Mouse (Mus musculus) liver, embryonic 15.5 days (tissue): ENCODE measurements around the gene Otos. TPM values are rescaled to one million over a fixed set of nuclear protein-coding genes. Genes with fewer than 3 reads are reported as not detected.

Source experiments
- ATAC-seq: fragments of 200-750 bp; cut with Nextera tagmentation; 2 replicates; pipeline ENCODE4 v1.8.0; 2017; ENCODE audit warnings: moderate number of reproducible peaks, mild to moderate bottlenecking, moderate library complexity; ENCODE audit not compliant: insufficient read depth
- H3K27ac ChIP-seq: fragments of 300-500 bp; sonication (generic); replicated peaks from 2 replicates; pipeline ENCODE4 v1.5.1; 2015; ENCODE audit warnings: mild to moderate bottlenecking, inconsistent platforms
- H3K27me3 ChIP-seq: fragments of 300-500 bp; sonication (generic); 2 replicates; pipeline ENCODE4 v1.6.1; 2015; ENCODE audit warnings: mild to moderate bottlenecking, inconsistent platforms
- H3K36me3 ChIP-seq: fragments of 300-500 bp; sonication (generic); replicated peaks from 2 replicates; pipeline ENCODE4 v1.6.1; 2015; ENCODE audit warnings: moderate library complexity, mild to moderate bottlenecking, inconsistent platforms
- H3K4me1 ChIP-seq: fragments of 300-500 bp; sonication (generic); replicated peaks from 2 replicates; pipeline ENCODE4 v1.6.1; 2015; ENCODE audit warnings: inconsistent platforms
- H3K4me2 ChIP-seq: fragments of 300-500 bp; sonication (generic); 2 replicates; pipeline ENCODE4 v1.6.1; 2015; ENCODE audit warnings: moderate library complexity, mild to moderate bottlenecking, inconsistent platforms
- H3K4me3 ChIP-seq: fragments of 300-500 bp; sonication (generic); replicated peaks from 2 replicates; pipeline ENCODE4 v1.5.1; 2015; ENCODE audit warnings: mild to moderate bottlenecking, inconsistent platforms
- H3K9ac ChIP-seq: fragments of 300-500 bp; sonication (generic); 2 replicates; pipeline ENCODE4 v1.6.1; 2015; ENCODE audit warnings: moderate library complexity, mild to moderate bottlenecking, inconsistent platforms
- H3K9me3 ChIP-seq: fragments of 300-500 bp; sonication (generic); replicated peaks from 2 replicates; pipeline ENCODE4 v1.6.1; 2016; ENCODE audit warnings: inconsistent platforms
- WGBS: fragments of 180-500 bp; shearing (Covaris S2); methylation state at CpG from one replicate; pipeline ENCODE4 v1.1.7; 2015; ENCODE audit warnings: mixed read lengths; ENCODE audit not compliant: insufficient replicate concordance; 5-methylcytosine and 5-hydroxymethylcytosine counted together
- polyA plus RNA-seq: library from polyadenylated mRNA; unstranded; fragments of >200 nt; fragmentation: Nextera tagmentation; extraction: Ambion mirVana; gene quantifications from 2 replicates; pipeline ENCODE4 v1.2.1, GENCODE M21; 2015

Otos gene
- polyA plus RNA-seq, 1 experiment from 2014 or later: 0.09 TPM

DNA sequence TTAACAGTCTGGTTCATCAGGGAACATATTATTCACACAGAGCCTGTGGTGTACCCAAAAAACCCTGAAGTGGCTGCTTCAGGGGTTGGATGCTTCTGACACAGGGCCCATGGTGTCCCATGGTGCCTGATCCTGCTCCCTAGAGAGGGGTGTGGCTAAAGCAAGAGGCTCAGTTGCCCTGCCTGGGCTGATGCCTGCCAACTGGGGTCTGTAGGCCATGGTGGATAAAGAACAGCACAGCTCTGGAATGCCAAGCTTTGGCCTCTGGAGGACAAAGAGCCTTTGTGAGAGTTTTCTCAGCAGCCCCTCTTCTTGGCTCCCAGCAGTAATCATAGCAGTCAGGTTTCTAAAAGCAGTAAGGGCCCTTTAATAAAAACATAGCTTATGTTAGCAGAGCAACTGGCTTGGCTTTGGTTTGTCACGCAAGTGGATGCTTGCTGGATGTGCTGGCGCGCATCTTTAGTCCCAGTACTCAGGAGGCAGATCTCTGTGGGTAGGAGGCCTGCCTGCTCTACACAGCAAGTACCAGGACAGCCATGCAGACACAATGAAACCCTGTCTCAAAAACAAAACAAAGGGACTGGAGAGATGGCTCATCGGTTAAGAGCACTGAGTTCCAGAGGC is 13.6 kb downstream of the Otos start:
- Histone ChIP-seq H3K36me3 (peaks cover 35% of the 10 kb centered on the region), H3K27ac (no peak overlapping the region), H3K27me3 (no peaks in the 10 kb centered on the region), H3K4me2 (no peak overlapping the region), H3K4me1 (peaks cover 6% of the 10 kb centered on the region), H3K4me3 (no peak overlapping the region), H3K9ac (no peak overlapping the region), H3K9me3 (no peaks in the 10 kb centered on the region)
- 78% methylated on average over 4 of the region's 4 CpGs for WGBS
- no peak for ATAC-seq

DNA sequence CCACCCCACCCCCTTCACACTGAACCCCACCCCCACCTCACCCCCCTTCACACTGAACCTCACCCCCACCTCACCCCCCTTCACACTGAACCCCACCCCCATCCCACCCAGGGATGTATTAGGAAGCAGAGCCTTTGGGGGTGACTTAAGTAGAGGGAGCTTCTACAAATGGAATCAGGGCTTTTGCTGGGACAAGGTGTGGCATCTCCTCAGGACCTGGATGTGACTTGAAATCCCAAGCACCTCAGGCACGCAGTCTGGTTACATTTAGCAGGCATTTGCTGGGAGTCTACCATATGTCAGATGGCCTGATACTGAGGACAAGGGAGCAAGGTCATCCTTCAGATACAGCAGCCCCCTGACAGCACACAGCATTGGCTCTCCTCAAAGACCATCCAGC is 14.1 kb downstream of the Otos start:
- Histone ChIP-seq H3K4me1 (0 out of 2 replicates have a peak, but pooled peaks cover 3% of the 10 kb centered on the region), H3K9ac (no peak overlapping the region), H3K27ac (no peak overlapping the region), H3K4me3 (no peak overlapping the region), H3K4me2 (no peak overlapping the region), H3K9me3 (no peaks in the 10 kb centered on the region), H3K27me3 (no peaks in the 10 kb centered on the region), H3K36me3 (peaks cover 35% of the 10 kb centered on the region)
- WGBS: 53% methylated on average over 1 of the region's 1 CpGs
- no peak for ATAC-seq

DNA sequence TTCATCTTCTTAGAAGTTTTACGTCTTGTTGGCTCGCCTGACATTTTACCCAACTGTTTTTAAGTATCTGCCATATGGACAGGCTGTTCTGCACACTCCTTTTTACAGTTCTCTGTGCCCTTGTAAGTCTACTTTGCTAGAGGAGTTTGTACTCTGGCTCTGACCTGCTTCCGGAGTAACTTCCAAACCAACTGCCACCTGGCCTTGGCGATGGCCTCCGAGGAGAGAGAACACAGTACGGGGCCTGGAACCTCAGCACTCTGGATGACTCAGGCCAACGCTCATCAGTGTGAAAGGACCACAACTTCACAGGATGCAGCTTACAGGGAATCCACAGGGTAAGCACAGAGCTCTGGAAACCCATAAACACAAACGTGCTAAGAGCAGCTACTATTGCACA is 14.9 kb downstream of the Otos start:
- H3K36me3 ChIP-seq: peaks cover 30% of the 10 kb centered on the region
- H3K4me2 ChIP-seq: no peak overlapping the region
- WGBS: 68% methylated on average over 8 of the region's 8 CpGs
- no peaks in the 10 kb centered on the region for H3K4me1 ChIP-seq
- no peak overlapping the region for H3K4me3 ChIP-seq
- H3K27ac ChIP-seq: no peak overlapping the region
- no peaks in the 10 kb centered on the region for H3K27me3 ChIP-seq
- ATAC-seq: no peak
- H3K9ac ChIP-seq: no peak overlapping the region
- no peaks in the 10 kb centered on the region for H3K9me3 ChIP-seq

DNA sequence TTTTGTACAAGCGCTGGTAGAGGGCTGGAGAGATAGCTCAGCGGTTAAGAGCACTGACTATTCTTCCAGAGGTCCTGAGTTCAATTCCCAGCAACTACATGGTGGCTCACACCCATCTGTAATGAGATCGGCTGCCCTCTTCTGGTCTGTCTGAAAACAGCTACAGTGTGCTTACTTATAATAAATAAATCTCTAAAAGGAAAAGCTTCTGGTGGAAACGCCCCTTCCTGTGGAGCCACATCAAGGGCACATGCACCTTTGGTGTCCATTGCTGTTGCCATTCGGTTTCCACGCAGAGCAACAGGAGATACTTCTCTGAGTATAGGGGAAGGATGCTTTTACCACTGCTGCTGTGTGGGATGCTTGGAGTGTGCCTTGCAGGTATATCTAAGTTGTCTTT is 15.7 kb downstream of the Otos start:
- 54% methylated on average over 6 of the region's 6 CpGs for WGBS
- Histone ChIP-seq H3K4me1 (no peaks in the 10 kb centered on the region), H3K27me3 (no peaks in the 10 kb centered on the region), H3K9me3 (no peaks in the 10 kb centered on the region), H3K4me3 (no peak overlapping the region), H3K27ac (no peak overlapping the region), H3K4me2 (no peak overlapping the region), H3K9ac (no peak overlapping the region), H3K36me3 (peaks cover 23% of the 10 kb centered on the region)
- ATAC-seq: no peak

DNA sequence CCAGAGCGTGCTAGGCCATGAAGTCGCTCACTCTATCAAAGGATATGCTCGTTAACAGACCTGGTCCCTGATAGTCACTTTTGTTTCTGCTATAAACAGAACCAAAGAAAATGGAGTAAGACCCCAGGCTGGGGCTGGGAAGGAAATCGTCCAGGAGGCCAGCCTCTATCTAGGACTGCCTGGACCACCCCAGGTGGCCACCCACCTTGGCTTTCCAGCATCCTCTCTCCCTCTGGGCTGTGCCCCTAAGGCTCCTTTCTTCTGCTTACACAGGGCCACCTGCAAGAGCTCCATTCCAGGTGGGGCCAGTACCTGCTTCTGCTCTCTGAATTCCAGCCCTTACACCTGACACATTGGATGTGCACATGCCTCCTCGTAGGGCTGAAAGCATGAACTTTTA is 16.4 kb downstream of the Otos start:
- Histone ChIP-seq H3K27me3 (no peaks in the 10 kb centered on the region), H3K4me3 (no peak overlapping the region), H3K4me2 (no peak overlapping the region), H3K36me3 (peaks cover 15% of the 10 kb centered on the region), H3K4me1 (no peaks in the 10 kb centered on the region), H3K27ac (no peak overlapping the region), H3K9me3 (no peaks in the 10 kb centered on the region), H3K9ac (no peak overlapping the region)
- 56% methylated on average over 5 of the region's 5 CpGs for WGBS
- no peak for ATAC-seq

DNA sequence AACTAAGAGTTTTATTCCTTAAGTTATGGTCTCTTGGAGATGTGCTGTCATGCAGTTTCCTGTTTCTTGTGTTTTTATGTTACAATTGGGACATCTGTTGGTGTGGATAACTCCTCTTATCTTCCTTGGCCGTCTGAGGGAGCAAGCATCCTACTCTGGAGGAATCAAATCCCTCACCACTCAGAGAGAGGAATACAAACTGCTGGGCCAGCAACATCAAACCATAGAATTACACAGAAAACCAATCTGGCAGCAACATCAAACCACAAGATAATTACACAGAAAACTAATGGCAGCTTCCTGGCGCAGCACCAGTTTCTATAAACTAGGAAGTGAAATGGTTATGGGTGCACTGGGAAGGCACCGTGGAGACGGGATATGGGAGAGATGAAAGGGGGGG is 20.4 kb downstream of the Otos start:
- H3K36me3 ChIP-seq: no peaks in the 10 kb centered on the region
- H3K27ac ChIP-seq: no peak overlapping the region
- H3K4me1 ChIP-seq: no peaks in the 10 kb centered on the region
- no peak overlapping the region for H3K9ac ChIP-seq
- no peaks in the 10 kb centered on the region for H3K27me3 ChIP-seq
- H3K4me3 ChIP-seq: no peak overlapping the region
- H3K4me2 ChIP-seq: no peak overlapping the region
- no peak for ATAC-seq
- 29% methylated on average over 4 of the region's 4 CpGs for WGBS
- H3K9me3 ChIP-seq: no peaks in the 10 kb centered on the region

DNA sequence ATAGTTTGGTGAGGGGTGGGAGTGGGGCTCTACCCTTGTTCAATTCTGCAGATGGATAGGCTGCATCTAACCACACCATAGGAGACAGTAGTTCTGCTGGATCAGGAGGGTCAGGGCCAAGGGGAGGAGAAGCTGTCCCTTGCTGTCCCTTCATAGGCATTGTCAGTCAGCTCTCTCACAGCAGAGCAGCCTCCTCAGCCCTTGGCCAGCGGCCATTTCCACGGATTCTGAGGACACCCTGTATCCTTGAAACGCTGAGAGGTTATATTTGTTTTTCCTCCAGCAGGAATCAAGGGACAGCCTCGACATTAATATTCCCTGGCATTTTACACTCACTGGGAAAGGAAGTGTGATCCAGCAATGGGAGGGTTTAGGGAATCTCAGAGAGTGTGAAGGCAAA is 30.3 kb downstream of the Otos start:
- no peak overlapping the region for H3K27ac ChIP-seq
- no peaks in the 10 kb centered on the region for H3K4me1 ChIP-seq
- no peak overlapping the region for H3K4me2 ChIP-seq
- H3K9me3 ChIP-seq: no peaks in the 10 kb centered on the region
- no peaks in the 10 kb centered on the region for H3K27me3 ChIP-seq
- H3K9ac ChIP-seq: no peak overlapping the region
- WGBS: 36% methylated on average over 4 of the region's 4 CpGs
- H3K4me3 ChIP-seq: no peak overlapping the region
- H3K36me3 ChIP-seq: no peaks in the 10 kb centered on the region
- no peak for ATAC-seq

DNA sequence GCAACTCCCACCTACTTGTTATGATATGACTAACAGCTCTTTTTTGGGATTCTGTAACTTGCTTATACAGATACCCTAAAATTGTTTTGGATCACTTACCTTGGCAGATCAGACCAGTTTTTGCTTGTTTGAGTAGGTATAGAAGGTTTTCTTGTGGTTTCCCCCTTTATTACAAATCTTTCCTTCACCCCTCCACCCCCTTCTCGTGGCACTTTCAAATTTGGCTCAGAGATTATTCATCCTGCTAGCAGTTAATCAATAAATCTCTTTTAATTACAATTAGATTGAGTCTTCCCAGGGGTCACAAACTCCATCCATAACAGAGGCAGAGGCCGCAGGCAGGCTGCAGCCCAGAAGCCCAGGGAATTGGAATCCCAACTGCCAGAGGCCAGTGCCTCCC is 31.2 kb downstream of the Otos start, which contains the start of gene Olfr12:
Gene Olfr12, plus strand, starts transcription at position 301 of the 400 bp plus-strand sequence.
- Histone ChIP-seq H3K36me3 (no peaks in the 10 kb centered on the region), H3K4me2 (no peak within 1 kb of the TSS), H3K9ac (no peak within 1 kb of the TSS), H3K27me3 (no peaks in the 10 kb centered on the region), H3K4me1 (no peaks in the 10 kb centered on the region), H3K4me3 (no peak within 1 kb of the TSS), H3K9me3 (no peaks in the 10 kb centered on the region), H3K27ac (no peak within 1 kb of the TSS)
- 37% methylated on average over 2 of the region's 2 CpGs for WGBS
- no peak for ATAC-seq

DNA sequence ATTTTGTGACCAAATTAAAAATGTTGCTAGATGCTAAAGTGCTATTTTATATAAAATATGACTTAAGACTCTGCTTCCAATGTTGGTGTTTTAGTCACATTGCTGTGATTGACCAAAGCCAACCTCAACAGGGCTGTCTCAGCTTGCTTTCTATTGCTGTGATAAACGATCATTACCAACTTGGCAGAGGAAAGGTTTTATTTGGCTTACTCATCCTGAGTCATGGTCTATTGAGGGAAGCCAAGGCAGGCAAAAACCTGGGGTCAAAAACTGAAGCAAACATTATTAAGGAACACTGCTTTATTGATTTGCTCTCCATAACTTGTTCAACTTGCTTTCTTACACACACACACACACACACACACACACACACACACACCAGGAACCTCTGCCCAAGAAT is 32.6 kb downstream of the Otos start:
- H3K36me3 ChIP-seq: no peaks in the 10 kb centered on the region
- no peak overlapping the region for H3K9ac ChIP-seq
- H3K9me3 ChIP-seq: no peaks in the 10 kb centered on the region
- ATAC-seq: no peak
- no peak overlapping the region for H3K4me2 ChIP-seq
- no peaks in the 10 kb centered on the region; the same call in 1 of the 2 replicates for H3K27me3 ChIP-seq
- H3K4me1 ChIP-seq: no peaks in the 10 kb centered on the region
- no peak overlapping the region for H3K4me3 ChIP-seq
- WGBS: 45% methylated on average over 1 of the region's 1 CpGs
- H3K27ac ChIP-seq: no peak overlapping the region

DNA sequence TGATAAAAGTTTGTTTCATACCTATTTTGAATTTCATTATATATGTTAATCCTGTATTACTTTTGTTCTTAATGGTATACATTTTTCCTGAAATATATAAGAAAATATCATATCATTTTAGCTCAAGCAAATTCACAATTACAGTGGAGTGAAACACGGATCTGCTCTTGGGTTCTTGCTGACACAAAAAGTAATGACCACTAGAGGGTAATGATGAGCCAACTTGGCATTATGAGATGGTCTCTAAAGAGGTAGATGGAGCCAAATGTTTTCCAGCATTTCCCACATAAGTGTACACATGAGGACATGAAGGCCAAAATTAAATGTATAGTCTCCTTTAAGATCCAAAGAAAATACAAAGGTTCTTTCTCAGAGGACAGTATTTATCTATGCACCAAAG is 34.1 kb downstream of the Otos start:
- H3K9ac ChIP-seq: no peak overlapping the region
- WGBS: 10% methylated on average over 1 of the region's 1 CpGs

DNA sequence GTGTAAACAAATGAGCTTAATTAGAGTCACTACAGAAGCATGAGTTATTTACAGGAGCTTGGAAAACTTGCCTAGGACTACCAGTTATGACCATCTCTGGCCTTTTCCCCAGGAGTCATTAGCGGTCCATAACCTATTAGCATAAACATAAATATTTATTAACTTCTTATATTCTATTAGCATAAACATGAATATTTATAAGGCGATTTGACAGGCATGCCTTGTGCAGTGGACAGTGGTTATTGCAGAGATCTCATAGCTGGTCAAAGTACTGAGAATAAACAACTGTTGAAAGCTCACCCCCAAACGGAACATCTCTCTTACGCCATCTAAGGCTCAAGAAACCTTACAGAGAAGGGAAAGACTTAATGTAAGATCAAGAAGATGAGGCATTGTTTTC is 35.5 kb downstream of the Otos start:
- no peak overlapping the region for H3K9ac ChIP-seq
- H3K4me2 ChIP-seq: no peak overlapping the region
- WGBS: 31% methylated on average over 4 of the region's 4 CpGs
- H3K36me3 ChIP-seq: no peaks in the 10 kb centered on the region
- no peak for ATAC-seq
- no peaks in the 10 kb centered on the region for H3K9me3 ChIP-seq
- no peak overlapping the region for H3K4me3 ChIP-seq
- H3K27ac ChIP-seq: no peak overlapping the region
- no peaks in the 10 kb centered on the region for H3K4me1 ChIP-seq
- H3K27me3 ChIP-seq: no peaks in the 10 kb centered on the region; the same call in 1 of the 2 replicates

More for the DNA sequence above, 34.1 kb downstream of the Otos start:
- Histone ChIP-seq H3K27me3 (no peaks in the 10 kb centered on the region; the same call in 1 of the 2 replicates), H3K36me3 (no peaks in the 10 kb centered on the region), H3K4me1 (no peaks in the 10 kb centered on the region), H3K9me3 (no peaks in the 10 kb centered on the region), H3K4me3 (no peak overlapping the region), H3K4me2 (no peak overlapping the region), H3K27ac (no peak overlapping the region)
- ATAC-seq: no peak

DNA sequence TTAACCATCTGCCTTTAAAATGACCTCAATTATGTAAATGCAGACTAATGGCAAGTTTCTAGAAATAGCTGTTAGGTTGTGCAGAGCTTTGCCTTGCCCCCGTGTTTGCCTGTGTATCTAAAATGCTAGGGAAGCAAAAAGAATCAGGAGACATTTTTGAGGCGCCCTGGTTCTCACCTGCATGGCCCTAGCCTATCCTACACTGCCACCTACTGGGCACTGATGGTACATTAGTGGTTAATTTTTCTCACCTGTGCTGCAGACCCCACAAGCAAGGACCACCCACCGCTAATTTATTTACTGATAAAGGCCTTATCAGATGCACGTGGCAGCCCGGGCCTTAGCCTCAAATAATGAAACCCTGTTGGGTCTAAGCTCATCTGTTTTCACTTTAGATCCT is 37.6 kb downstream of the Otos start:
- H3K4me1 ChIP-seq: no peaks in the 10 kb centered on the region
- no peaks in the 10 kb centered on the region for H3K36me3 ChIP-seq
- H3K4me2 ChIP-seq: no peak overlapping the region
- H3K9ac ChIP-seq: no peak overlapping the region
- H3K9me3 ChIP-seq: no peaks in the 10 kb centered on the region
- no peaks in the 10 kb centered on the region; the same call in 1 of the 2 replicates for H3K27me3 ChIP-seq
- no peak for ATAC-seq
- 6% methylated on average over 5 of the region's 5 CpGs for WGBS
- H3K4me3 ChIP-seq: no peak overlapping the region
- H3K27ac ChIP-seq: no peak overlapping the region
